Mouse (Mus musculus): ENCODE results near the gene Col9a3.

GRCm38 (mm10) chr2:180556470-180556869, 41.1 kb upstream of the Col9a3 start:
- TF ChIP-seq POLR2A (IDR thresholded peaks at IDR 0.05; ENCODE audit: extremely low read depth, insufficient read depth, low read length) (no peak), CTCF (IDR thresholded peaks at IDR 0.05; ENCODE audit: low read depth, low read length) (no peak)

Measured in liver, adult 2 months (tissue).